Mouse (Mus musculus) intestine, postnatal 0 days (tissue): ENCODE measurements around the gene Snu13. TPM values are rescaled to one million over a fixed set of nuclear protein-coding genes. Genes with fewer than 3 reads are reported as not detected.

Source experiments
- ATAC-seq: fragments of 200-750 bp; cut with Nextera tagmentation; 2 replicates; pipeline ENCODE4 v1.8.0; 2017; ENCODE audit warnings: mild to moderate bottlenecking, moderate TSS enrichment, moderate library complexity
- H3K27ac ChIP-seq: fragments of 300-500 bp; sonication (generic); 2 replicates; pipeline ENCODE4 v1.5.1; 2014; ENCODE audit warnings: mild to moderate bottlenecking, low read depth, low read length, moderate library complexity
- H3K27me3 ChIP-seq: fragments of 300-500 bp; sonication (generic); replicated peaks from 2 replicates; pipeline ENCODE4 v1.6.1; 2014; ENCODE audit warnings: low read length, mixed read lengths; ENCODE audit not compliant: control insufficient read depth, insufficient read depth
- H3K36me3 ChIP-seq: fragments of 300-500 bp; sonication (generic); 2 replicates; pipeline ENCODE4 v1.6.1; 2014; ENCODE audit warnings: mild to moderate bottlenecking, moderate library complexity; ENCODE audit not compliant: control insufficient read depth, insufficient read depth
- H3K4me1 ChIP-seq: fragments of 300-500 bp; sonication (generic); replicated peaks from 2 replicates; pipeline ENCODE4 v1.6.1; 2014; ENCODE audit warnings: antibody characterized with exemption, low read length, mixed read lengths; ENCODE audit not compliant: control insufficient read depth, insufficient read depth
- H3K4me2 ChIP-seq: fragments of 300-500 bp; sonication (generic); replicated peaks from 2 replicates; pipeline ENCODE4 v1.6.1; 2014; ENCODE audit warnings: low read depth, mild to moderate bottlenecking, moderate library complexity
- H3K4me3 ChIP-seq: fragments of 300-500 bp; sonication (generic); 2 replicates; pipeline ENCODE4 v1.5.1; 2014; ENCODE audit warnings: low read depth, low read length
- H3K9ac ChIP-seq: fragments of 300-500 bp; sonication (generic); 2 replicates; pipeline ENCODE4 v1.6.1; 2014; ENCODE audit warnings: mild to moderate bottlenecking, low read depth, low read length
- H3K9me3 ChIP-seq: fragments of 300-500 bp; sonication (generic); 2 replicates; pipeline ENCODE4 v1.6.1; 2016; ENCODE audit warnings: mixed run types; ENCODE audit not compliant: control insufficient read depth
- CTCF ChIP-seq: sonication (generic); IDR thresholded peaks from 2 replicates; pipeline ENCODE4 v1.5.1; 2016; ENCODE audit warnings: low read depth, mild to moderate bottlenecking, control low read depth, antibody characterized with exemption, moderate library complexity
- WGBS: fragments of 180-500 bp; shearing (Covaris S2); extraction: QIAGEN DNeasy Blood & Tissue Kit; methylation state at CpG from one replicate; pipeline ENCODE4 v1.1.7; 2014; 5-methylcytosine and 5-hydroxymethylcytosine counted together
- polyA plus RNA-seq: library from polyadenylated mRNA; unstranded; fragments of >200 nt; fragmentation: Nextera tagmentation; extraction: Ambion mirVana; gene quantifications from 2 replicates; pipeline ENCODE4 v1.2.1, GENCODE M21; 2015

Gene Snu13
- polyA plus RNA-seq, 1 experiment from 2014 or later = 99.0 TPM

- Histone ChIP-seq H3K36me3 (peaks cover 14% of the 10 kb centered on the region; the same call in 1 of the 2 replicates), H3K4me1 (no peaks in the 10 kb centered on the region), H3K4me2 (no peak overlapping the region), H3K9ac (no peak overlapping the region), H3K4me3 (no peak overlapping the region), H3K9me3 (no peaks in the 10 kb centered on the region), H3K27me3 (no peaks in the 10 kb centered on the region), H3K27ac (no peak overlapping the region)
- ATAC-seq = no peak
- TF ChIP-seq CTCF = no peak
- WGBS = 72% methylated on average over 3 of the region's 3 CpGs
Measured at GRCm38 (mm10) chr15:82019288-82019687, 28.1 kb downstream of the Snu13 start.

- ATAC-seq = no peak
- Histone ChIP-seq H3K4me1 (no peaks in the 10 kb centered on the region), H3K36me3 (peaks cover under 1% of the 10 kb centered on the region; the same call in 1 of the 2 replicates), H3K4me3 (no peak overlapping the region), H3K9ac (no peak overlapping the region), H3K27me3 (no peaks in the 10 kb centered on the region), H3K27ac (no peak overlapping the region), H3K4me2 (no peak overlapping the region), H3K9me3 (no peaks in the 10 kb centered on the region)
- 61% methylated on average over 4 of the region's 4 CpGs for WGBS
- TF ChIP-seq CTCF = 0 out of 2 replicates have a peak, but pooled peaks have one; percentile 4
Measured at GRCm38 (mm10) chr15:82017461-82017860, 29.9 kb downstream of the Snu13 start.

- Histone ChIP-seq H3K4me3 (peak overlapping the region; percentile 89), H3K9ac (peak overlapping the region; percentile 76; the same call in 1 of the 2 replicates), H3K27ac (peak overlapping the region; percentile 72; the same call in 1 of the 2 replicates), H3K4me1 (no peaks in the 10 kb centered on the region), H3K27me3 (no peaks in the 10 kb centered on the region), H3K9me3 (no peaks in the 10 kb centered on the region), H3K4me2 (peak overlapping the region; percentile 96), H3K36me3 (no peaks in the 10 kb centered on the region)
- TF ChIP-seq CTCF = no peak
- 7% methylated on average over 6 of the region's 6 CpGs for WGBS
- ATAC-seq = no peak
Measured at GRCm38 (mm10) chr15:82016830-82017229, 30.6 kb downstream of the Snu13 start.

DNA sequence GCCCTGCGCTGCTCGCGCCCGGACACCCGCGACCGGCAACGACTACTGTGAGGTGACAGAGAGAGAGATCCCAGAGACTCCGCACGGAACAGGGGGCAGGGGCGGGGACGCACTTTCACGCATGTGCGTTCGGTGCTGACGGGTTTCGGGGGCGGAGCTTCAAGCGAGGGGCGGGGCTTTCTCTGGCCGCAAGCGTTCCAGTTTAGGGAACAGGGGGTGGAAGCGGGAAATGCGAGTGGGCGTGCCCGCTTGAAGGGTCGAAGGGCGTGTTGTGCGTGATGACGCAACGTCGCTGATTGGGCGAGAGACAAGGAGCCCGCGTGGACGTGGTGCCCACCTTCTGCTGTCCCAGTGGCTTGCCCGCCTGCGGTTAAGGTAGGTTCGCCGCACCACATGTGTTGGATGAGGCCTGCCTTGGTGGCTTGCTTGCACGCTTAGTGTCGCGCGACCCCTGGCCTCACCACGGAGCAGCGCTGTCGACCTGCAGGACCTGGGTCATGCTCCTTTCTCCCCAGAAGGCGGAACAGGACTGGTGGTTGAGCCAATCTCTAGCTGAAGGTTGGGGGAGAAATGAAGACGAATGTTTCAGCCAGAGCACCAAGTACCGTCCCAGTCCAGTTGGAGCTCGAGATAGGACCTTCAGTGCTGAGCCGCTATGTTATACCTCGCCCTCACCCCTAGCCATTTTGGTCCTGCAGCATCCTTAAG is 31.1 kb downstream of the Snu13 start:
- Histone ChIP-seq H3K4me1 (no peaks in the 10 kb centered on the region), H3K9me3 (no peaks in the 10 kb centered on the region), H3K27ac (peak overlapping the region; percentile 72), H3K4me2 (peak overlapping the region; percentile 96), H3K36me3 (no peaks in the 10 kb centered on the region), H3K27me3 (no peaks in the 10 kb centered on the region), H3K9ac (peak overlapping the region; percentile 76), H3K4me3 (peak overlapping the region; percentile 89)
- WGBS = under 1% methylated on average over 53 of the region's 53 CpGs
- ATAC-seq = peak; percentile 89
- TF ChIP-seq CTCF = peak; percentile 47

DNA sequence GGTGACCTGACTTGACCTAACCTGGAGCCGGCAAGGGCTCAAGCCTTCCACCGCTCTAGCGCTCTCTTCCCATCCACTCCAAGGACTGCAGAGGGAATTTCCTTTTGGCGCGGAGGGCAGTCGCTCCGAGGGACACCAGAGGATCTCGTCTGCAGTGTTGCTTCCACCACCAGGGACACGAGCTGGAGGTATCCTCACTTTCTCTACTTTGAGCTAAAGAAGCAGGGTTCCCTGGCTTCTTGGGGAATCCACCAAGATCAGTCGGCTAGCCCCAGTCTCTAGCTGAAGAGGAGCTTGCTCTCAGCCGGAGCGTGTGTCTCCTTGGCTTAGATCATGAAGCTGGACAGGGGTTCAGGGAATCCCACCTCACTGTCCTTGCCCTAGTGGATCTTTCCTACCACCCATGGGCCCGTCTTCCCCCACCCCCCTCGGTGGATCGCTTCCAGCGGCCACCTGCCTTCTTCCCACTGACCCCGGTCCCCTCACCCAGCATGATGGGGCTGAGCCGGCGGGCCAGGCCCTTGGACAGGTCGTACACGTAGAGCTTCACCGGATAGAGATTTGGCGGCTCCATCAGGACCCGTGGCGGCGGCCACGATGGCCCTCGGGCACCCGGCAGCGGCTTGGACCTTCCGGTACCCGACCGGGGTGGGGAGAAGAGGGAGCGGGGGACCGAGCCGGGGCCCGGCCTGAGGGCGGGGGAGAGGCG is 31.9 kb downstream of the Snu13 start:
- TF ChIP-seq CTCF = peak; percentile 32
- no peaks in the 10 kb centered on the region for H3K36me3 ChIP-seq
- peak overlapping the region; percentile 96 for H3K4me2 ChIP-seq
- H3K27ac ChIP-seq = peak overlapping the region; percentile 72
- no peaks in the 10 kb centered on the region for H3K4me1 ChIP-seq
- no peaks in the 10 kb centered on the region for H3K9me3 ChIP-seq
- 0% methylated on average over 39 of the region's 39 CpGs for WGBS
- no peaks in the 10 kb centered on the region for H3K27me3 ChIP-seq
- H3K4me3 ChIP-seq = peak overlapping the region; percentile 89
- no peak for ATAC-seq
- peak overlapping the region; percentile 76 for H3K9ac ChIP-seq

DNA sequence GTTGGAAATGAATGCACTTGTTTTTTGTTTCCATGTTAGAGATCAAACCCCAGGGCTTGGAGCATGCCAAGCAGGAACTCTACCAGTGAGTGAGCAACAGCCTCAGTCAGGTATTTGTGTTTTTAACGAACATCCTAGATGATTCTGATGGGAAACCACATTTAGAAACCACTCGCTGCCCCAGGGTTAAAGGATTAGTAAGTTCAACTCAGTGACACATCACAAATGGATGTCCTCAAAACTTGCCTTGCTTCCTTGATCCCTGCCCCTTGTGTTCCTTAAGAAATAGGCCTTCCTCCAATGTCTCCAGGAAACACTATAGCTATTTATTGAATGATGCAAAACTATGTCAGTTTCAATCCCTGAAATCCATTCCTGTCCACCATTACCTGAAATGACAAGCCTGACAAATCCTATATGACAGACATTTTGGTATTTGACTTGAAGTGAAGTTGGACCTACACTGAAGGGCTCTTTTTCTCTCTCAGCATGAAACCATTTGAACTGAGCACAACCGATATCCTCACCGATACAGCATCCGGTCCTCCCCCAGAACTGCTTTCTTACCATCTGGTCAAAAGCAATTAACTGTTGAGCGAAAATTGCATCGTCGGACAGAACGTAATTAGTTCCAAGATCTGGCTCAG is 32.5 kb downstream of the Snu13 start:
- Histone ChIP-seq H3K4me3 (peak overlapping the region; percentile 89), H3K27ac (no peak overlapping the region), H3K4me1 (no peaks in the 10 kb centered on the region), H3K27me3 (no peaks in the 10 kb centered on the region), H3K4me2 (peak overlapping the region; percentile 96), H3K9ac (peak overlapping the region; percentile 76; the same call in 1 of the 2 replicates), H3K9me3 (no peaks in the 10 kb centered on the region), H3K36me3 (no peaks in the 10 kb centered on the region)
- TF ChIP-seq CTCF = no peak
- 19% methylated on average over 9 of the region's 9 CpGs for WGBS
- ATAC-seq = no peak
